Mouse (Mus musculus): Measurements from ENCODE around the gene Ttn. TPM values are rescaled to one million over a fixed set of nuclear protein-coding genes. Genes with fewer than 3 reads are reported as not detected.

Gene Ttn
- polyA plus RNA-seq, 1 experiment: not detected

DNA sequence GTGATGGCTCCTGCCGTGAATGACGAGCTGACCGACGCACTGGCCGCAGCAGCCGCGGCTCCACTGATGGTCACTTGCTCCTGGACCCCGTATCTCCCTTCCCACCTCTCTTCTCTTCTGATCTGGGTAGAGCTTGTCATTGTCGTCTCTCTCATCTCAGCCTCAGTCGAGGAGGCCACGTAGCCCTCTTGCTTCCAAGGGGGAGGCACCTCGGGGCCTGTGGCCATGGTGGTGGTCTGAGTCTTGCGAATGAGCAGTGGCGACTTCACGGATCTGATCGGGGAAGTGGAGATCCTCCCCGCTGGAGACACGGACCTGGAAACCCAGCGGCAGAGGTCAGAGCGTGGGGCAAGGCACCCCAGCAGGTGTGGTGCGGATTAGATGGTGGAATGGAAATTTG lies 12.7 kb downstream of the Ttn start:
- Histone ChIP-seq H3K4me1 (ENCODE audit: control insufficient read depth, insufficient read depth, low read length) (no peaks in the 10 kb centered on the region), H3K4me3 (ENCODE audit: insufficient read depth, low read depth, low read length) (no peak overlapping the region), H3K27ac (ENCODE audit: insufficient read depth, low read depth, low read length) (no peak overlapping the region)
- 88% methylated on average over 21 of the region's 21 CpGs for WGBS
- no peak for TF ChIP-seq POLR2A (IDR thresholded peaks at IDR 0.05; ENCODE audit: insufficient read depth, low read depth, low read length)
- TF ChIP-seq CTCF (IDR thresholded peaks at IDR 0.05; ENCODE audit: insufficient read depth, low read depth, low read length): no peak

DNA sequence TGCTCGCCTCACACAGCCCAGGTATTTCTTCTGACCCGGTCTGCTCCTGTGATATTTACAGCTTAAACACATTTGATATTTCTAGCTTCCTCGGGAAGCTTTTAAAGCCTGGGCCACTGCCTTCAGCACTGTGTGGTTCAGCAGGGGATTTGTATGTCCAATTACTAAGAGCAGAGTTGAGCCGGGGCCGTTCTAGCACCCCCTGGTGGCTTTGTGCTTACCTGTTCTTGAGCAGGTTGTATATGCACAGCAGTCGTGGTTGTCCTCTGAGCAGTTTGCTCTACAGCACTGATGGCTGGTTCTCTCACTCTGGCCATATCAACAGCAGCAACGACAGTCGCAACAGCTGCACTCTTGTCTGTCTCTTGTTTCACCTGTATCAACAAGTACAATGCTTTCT lies 13.4 kb downstream of the Ttn start:
- peak; percentile 44; the same call in 1 of the 2 replicates for TF ChIP-seq CTCF (IDR thresholded peaks at IDR 0.05; ENCODE audit: insufficient read depth, low read depth, low read length)
- TF ChIP-seq POLR2A (IDR thresholded peaks at IDR 0.05; ENCODE audit: insufficient read depth, low read depth, low read length): no peak
- Histone ChIP-seq H3K4me1 (ENCODE audit: control insufficient read depth, insufficient read depth, low read length) (no peaks in the 10 kb centered on the region), H3K27ac (ENCODE audit: insufficient read depth, low read depth, low read length) (no peak overlapping the region), H3K4me3 (ENCODE audit: insufficient read depth, low read depth, low read length) (no peak overlapping the region)
- whole genome bisulfite sequencing: 30% methylated on average over 8 of the region's 8 CpGs

- no peaks in the 10 kb centered on the region for H3K4me1 ChIP-seq (ENCODE audit: control insufficient read depth, insufficient read depth, low read length)
- WGBS: 86% methylated on average over 6 of the region's 6 CpGs
- no peak overlapping the region for H3K4me3 ChIP-seq (ENCODE audit: insufficient read depth, low read depth, low read length)
- no peak overlapping the region for H3K27ac ChIP-seq (ENCODE audit: insufficient read depth, low read depth, low read length)
- TF ChIP-seq POLR2A (IDR thresholded peaks at IDR 0.05; ENCODE audit: insufficient read depth, low read depth, low read length): no peak
- no peak for TF ChIP-seq CTCF (IDR thresholded peaks at IDR 0.05; ENCODE audit: insufficient read depth, low read depth, low read length)
Measured at GRCm38 (mm10) chr2:76966582-76966981, 15.8 kb downstream of the Ttn start.

DNA sequence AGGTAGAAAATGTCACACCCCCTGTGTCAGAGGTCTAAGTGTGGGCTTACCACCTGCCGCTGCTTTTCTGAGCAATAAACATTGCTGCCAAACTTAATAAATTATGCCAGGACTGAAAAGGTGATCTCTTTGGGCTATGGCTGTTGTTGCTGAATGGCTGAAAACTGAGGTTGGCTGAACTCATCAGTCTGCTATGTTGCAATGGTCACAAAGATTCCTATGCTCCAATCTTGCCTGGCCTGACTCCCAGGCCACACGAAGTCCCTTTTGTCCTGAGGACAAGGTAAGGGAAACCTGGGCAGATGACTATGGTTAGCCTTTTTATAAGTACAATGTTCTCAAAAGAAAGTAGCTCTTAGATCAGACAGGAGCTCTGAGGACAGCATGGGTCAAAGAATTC lies 16.3 kb downstream of the Ttn start:
- 89% methylated on average over 2 of the region's 2 CpGs for WGBS
- Histone ChIP-seq H3K4me1 (ENCODE audit: control insufficient read depth, insufficient read depth, low read length) (no peaks in the 10 kb centered on the region), H3K27ac (ENCODE audit: insufficient read depth, low read depth, low read length) (no peak overlapping the region), H3K4me3 (ENCODE audit: insufficient read depth, low read depth, low read length) (no peak overlapping the region)
- TF ChIP-seq POLR2A (IDR thresholded peaks at IDR 0.05; ENCODE audit: insufficient read depth, low read depth, low read length) (no peak), CTCF (IDR thresholded peaks at IDR 0.05; ENCODE audit: insufficient read depth, low read depth, low read length) (no peak)

GRCm38 (mm10) chr2:76965542-76965941 lies 16.8 kb downstream of the Ttn start:
- no peaks in the 10 kb centered on the region for H3K4me1 ChIP-seq (ENCODE audit: control insufficient read depth, insufficient read depth, low read length)
- no peak overlapping the region for H3K27ac ChIP-seq (ENCODE audit: insufficient read depth, low read depth, low read length)
- no peak overlapping the region for H3K4me3 ChIP-seq (ENCODE audit: insufficient read depth, low read depth, low read length)
- TF ChIP-seq POLR2A (IDR thresholded peaks at IDR 0.05; ENCODE audit: insufficient read depth, low read depth, low read length) (no peak), CTCF (IDR thresholded peaks at IDR 0.05; ENCODE audit: insufficient read depth, low read depth, low read length) (no peak)
- 98% methylated on average over 7 of the region's 7 CpGs for WGBS

- Histone ChIP-seq H3K27ac (ENCODE audit: insufficient read depth, low read depth, low read length) (no peak overlapping the region), H3K4me1 (ENCODE audit: control insufficient read depth, insufficient read depth, low read length) (no peaks in the 10 kb centered on the region), H3K4me3 (ENCODE audit: insufficient read depth, low read depth, low read length) (no peak overlapping the region)
- 73% methylated on average over 6 of the region's 6 CpGs for WGBS
- TF ChIP-seq POLR2A (IDR thresholded peaks at IDR 0.05; ENCODE audit: insufficient read depth, low read depth, low read length): no peak
- no peak for TF ChIP-seq CTCF (IDR thresholded peaks at IDR 0.05; ENCODE audit: insufficient read depth, low read depth, low read length)
Measured at GRCm38 (mm10) chr2:76962045-76962432, 20.3 kb downstream of the Ttn start.

GRCm38 (mm10) chr2:76961420-76962044 lies 20.8 kb downstream of the Ttn start:
- WGBS: 84% methylated on average over 10 of the region's 10 CpGs
- Histone ChIP-seq H3K4me3 (ENCODE audit: insufficient read depth, low read depth, low read length) (no peak overlapping the region), H3K27ac (ENCODE audit: insufficient read depth, low read depth, low read length) (no peak overlapping the region), H3K4me1 (ENCODE audit: control insufficient read depth, insufficient read depth, low read length) (no peaks in the 10 kb centered on the region)
- TF ChIP-seq POLR2A (IDR thresholded peaks at IDR 0.05; ENCODE audit: insufficient read depth, low read depth, low read length): no peak
- no peak for TF ChIP-seq CTCF (IDR thresholded peaks at IDR 0.05; ENCODE audit: insufficient read depth, low read depth, low read length)

DNA sequence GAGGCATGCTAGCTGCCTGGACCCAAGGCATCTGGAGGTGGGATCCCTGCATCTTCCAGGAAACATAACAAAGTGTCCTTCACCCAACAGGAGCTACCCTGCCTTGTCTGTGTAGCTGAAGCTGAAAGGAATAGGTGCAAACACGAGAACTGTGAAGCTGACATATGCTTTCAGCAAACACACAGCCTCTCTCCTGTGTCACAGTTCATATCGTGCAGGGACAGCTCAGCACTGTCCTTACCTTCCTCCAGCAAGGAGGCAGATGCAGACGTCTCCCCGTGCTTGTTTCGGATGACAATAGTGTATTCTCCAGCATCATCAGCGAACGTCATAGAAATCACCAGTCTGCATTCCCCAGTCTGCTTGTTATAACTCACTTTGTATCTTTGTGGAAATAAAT lies 32.6 kb downstream of the Ttn start:
- 86% methylated on average over 7 of the region's 7 CpGs for WGBS
- no peak for TF ChIP-seq POLR2A (IDR thresholded peaks at IDR 0.05; ENCODE audit: insufficient read depth, low read depth, low read length)
- no peak for TF ChIP-seq CTCF (IDR thresholded peaks at IDR 0.05; ENCODE audit: insufficient read depth, low read depth, low read length)
- H3K4me1 ChIP-seq (ENCODE audit: control insufficient read depth, insufficient read depth, low read length): peaks cover 6% of the 10 kb centered on the region
- H3K4me3 ChIP-seq (ENCODE audit: insufficient read depth, low read depth, low read length): no peak overlapping the region
- no peak overlapping the region for H3K27ac ChIP-seq (ENCODE audit: insufficient read depth, low read depth, low read length)

- 63% methylated on average over 10 of the region's 10 CpGs for WGBS
- Histone ChIP-seq H3K27ac (ENCODE audit: insufficient read depth, low read depth, low read length) (no peak overlapping the region), H3K4me3 (ENCODE audit: insufficient read depth, low read depth, low read length) (no peak overlapping the region), H3K4me1 (ENCODE audit: control insufficient read depth, insufficient read depth, low read length) (no peaks in the 10 kb centered on the region)
- TF ChIP-seq POLR2A (IDR thresholded peaks at IDR 0.05; ENCODE audit: insufficient read depth, low read depth, low read length) (no peak), CTCF (IDR thresholded peaks at IDR 0.05; ENCODE audit: insufficient read depth, low read depth, low read length) (no peak)
Measured at GRCm38 (mm10) chr2:76938515-76938914, 43.8 kb downstream of the Ttn start.

DNA sequence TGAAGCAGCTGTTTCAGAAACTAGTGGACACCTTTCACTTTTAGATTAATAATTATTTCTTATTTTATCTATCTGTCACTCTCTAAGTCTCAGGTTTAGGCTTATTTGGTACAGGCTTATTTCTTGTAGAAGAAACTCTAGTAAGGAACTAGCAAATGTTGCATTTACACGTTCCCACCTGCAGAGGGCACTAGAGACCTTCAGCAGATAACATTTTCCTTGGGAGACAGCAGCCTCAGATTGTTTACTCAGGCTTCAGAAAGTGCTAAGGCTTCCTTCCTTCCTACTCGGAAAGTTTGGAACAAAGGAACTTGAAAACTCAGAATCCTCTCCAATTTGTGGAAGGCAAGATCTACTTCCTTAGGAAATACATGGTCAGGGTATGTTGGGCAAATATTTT lies 52.6 kb downstream of the Ttn start:
- 1% methylated on average over 2 of the region's 2 CpGs for WGBS
- no peak overlapping the region for H3K4me3 ChIP-seq (ENCODE audit: insufficient read depth, low read depth, low read length)

More for the DNA sequence above, 52.6 kb downstream of the Ttn start:
- Histone ChIP-seq H3K4me1 (ENCODE audit: control insufficient read depth, insufficient read depth, low read length) (no peaks in the 10 kb centered on the region), H3K27ac (ENCODE audit: insufficient read depth, low read depth, low read length) (no peak overlapping the region)
- TF ChIP-seq CTCF (IDR thresholded peaks at IDR 0.05; ENCODE audit: insufficient read depth, low read depth, low read length): no peak
- no peak for TF ChIP-seq POLR2A (IDR thresholded peaks at IDR 0.05; ENCODE audit: insufficient read depth, low read depth, low read length)
